Mouse (Mus musculus): ENCODE results near the gene Slc25a19. TPM values are rescaled to one million over a fixed set of nuclear protein-coding genes. Genes with fewer than 3 reads are reported as not detected.
A peak's percentile ranks its signal among the peaks of the same experiment; 100 is the strongest.

The Slc25a19 gene
- total RNA-seq, 2 experiments from 2014 or later: 57.2 to 59.5 TPM

- no peak for DNase-seq (ENCODE audit: extremely low spot score in 1 of 2, low spot score in 2 of 2)
- intact Hi-C loops (cut with DNase I): no loop called here
- Histone ChIP-seq H3K27ac (no peak overlapping the region), H3K4me3 (no peak overlapping the region)
- TF ChIP-seq CTCF (IDR thresholded peaks at IDR 0.05): no peak
Observed at GRCm38 (mm10) chr11:115629734-115630531, 1.8 kb upstream of the Slc25a19 start.

GRCm38 (mm10) chr11:115628465-115629101 lies 488 bp upstream of the Slc25a19 start:
- Histone ChIP-seq H3K27ac (peak overlapping the region; percentile 70), H3K4me3 (peak overlapping the region; percentile 66)
- TF ChIP-seq CTCF (IDR thresholded peaks at IDR 0.05): no peak
- intact Hi-C loops (cut with DNase I): no loop called here
- DNase-seq (ENCODE audit: extremely low spot score in 1 of 2, low spot score in 2 of 2): no peak

DNA sequence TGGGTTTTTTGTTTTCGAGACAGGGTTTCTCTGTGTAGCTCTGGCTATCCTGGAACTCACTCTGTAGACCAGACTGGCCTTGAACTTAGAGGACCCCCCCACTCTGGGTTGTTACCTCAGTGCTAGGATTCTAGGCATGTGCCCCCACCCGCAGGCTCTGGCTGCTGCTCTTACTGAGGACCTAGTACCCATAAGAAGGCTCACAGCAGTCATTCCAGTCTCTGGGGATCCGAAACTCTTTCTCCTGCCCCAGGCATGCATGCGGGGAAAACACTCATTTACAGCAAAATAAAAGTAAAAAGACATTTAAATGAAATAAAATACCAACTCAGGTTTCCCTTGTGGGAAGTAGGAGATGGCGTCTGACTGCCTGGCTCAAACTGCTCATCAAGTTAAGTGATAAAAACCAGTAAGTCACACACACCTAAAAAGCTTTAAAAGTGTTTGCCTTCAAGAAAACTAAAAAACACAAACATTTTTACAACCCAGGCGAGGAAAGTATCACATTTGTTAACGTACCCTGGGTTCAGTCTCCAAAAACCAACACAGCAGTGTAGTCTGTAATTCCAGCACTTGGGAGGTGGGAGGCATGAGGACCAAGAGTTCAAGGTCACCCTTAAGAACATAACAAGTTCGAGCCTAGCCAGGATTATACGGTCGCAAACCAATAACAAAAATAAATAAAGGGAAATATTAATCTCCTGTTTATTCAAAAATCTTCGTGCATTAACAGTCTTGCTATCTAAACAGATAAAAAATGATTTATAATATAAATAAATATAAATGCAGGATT lies 1.1 kb downstream of the Slc25a19 start:
- no peak for TF ChIP-seq CTCF (IDR thresholded peaks at IDR 0.05)
- no peak for DNase-seq (ENCODE audit: extremely low spot score in 1 of 2, low spot score in 2 of 2)
- peak overlapping the region; percentile 66 for H3K4me3 ChIP-seq
- intact Hi-C loops (cut with DNase I): no loop called here
- H3K27ac ChIP-seq: peak overlapping the region; percentile 83; the same call in 1 of the 2 replicates

DNA sequence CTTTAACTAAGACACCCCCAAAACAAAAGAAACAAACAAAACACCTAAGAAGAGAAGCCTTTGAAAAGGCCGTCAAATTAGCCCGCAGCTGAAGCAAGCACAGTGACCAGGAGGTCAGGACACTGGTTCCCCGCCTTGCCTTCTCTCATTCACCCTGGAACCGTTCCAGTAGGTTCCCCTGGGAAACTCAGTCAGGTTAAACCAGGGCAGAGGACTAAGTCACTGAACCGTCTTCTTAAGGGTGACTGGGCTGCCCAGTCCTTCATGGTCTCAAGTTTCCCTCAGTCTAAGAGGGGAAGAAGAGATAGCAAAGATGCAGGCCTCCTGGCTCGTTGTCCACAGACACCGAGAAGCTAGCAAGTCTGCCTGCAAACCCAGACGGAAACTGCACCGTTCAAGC lies 2.2 kb downstream of the Slc25a19 start:
- Histone ChIP-seq H3K27ac (no peak overlapping the region), H3K4me3 (no peak overlapping the region)
- intact Hi-C loops (cut with DNase I): no loop called here
- no peak for DNase-seq (ENCODE audit: extremely low spot score in 1 of 2, low spot score in 2 of 2)
- no peak for TF ChIP-seq CTCF (IDR thresholded peaks at IDR 0.05)

- DNase-seq (ENCODE audit: extremely low spot score in 1 of 2, low spot score in 2 of 2): no peak
- intact Hi-C loops (cut with DNase I): no loop called here
- TF ChIP-seq CTCF (IDR thresholded peaks at IDR 0.05): peak; percentile 55
- no peak overlapping the region for H3K4me3 ChIP-seq
- H3K27ac ChIP-seq: no peak overlapping the region
Observed at GRCm38 (mm10) chr11:115623487-115624070, 4.5 kb downstream of the Slc25a19 start.

DNA sequence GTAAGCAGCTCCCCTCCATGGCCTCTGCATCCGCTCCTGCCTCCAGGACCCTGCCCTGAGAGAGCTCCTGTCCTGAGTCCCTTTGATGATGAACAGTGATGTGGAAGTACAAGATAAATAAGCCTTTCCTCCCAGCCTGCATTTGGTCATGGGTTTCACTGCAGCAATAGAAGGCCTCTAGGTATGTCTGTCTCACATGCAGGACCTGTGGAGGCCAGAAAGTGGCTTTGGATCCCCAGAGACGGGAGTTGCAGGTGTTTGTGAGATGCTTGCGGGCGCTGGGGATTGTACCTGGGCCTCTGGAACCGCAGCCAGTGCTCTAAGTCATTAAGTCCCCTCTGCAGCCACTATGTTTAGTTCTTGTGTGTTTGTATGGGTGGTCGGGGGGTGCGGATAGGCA lies 8.1 kb downstream of the Slc25a19 start:
- no peak for TF ChIP-seq CTCF (IDR thresholded peaks at IDR 0.05)
- intact Hi-C loops (cut with DNase I): no loop called here
- Histone ChIP-seq H3K4me3 (no peak overlapping the region), H3K27ac (no peak overlapping the region)
- DNase-seq (ENCODE audit: extremely low spot score in 1 of 2, low spot score in 2 of 2): no peak

- Histone ChIP-seq H3K27ac (no peak overlapping the region), H3K4me3 (no peak overlapping the region)
- DNase-seq (ENCODE audit: extremely low spot score in 1 of 2, low spot score in 2 of 2): no peak
- TF ChIP-seq CTCF (IDR thresholded peaks at IDR 0.05): no peak
- intact Hi-C loops (cut with DNase I): no loop called here
Observed at GRCm38 (mm10) chr11:115618732-115619516, 9.2 kb downstream of the Slc25a19 start.

- no peak for TF ChIP-seq CTCF (IDR thresholded peaks at IDR 0.05)
- intact Hi-C loops (cut with DNase I): no loop called here
- DNase-seq (ENCODE audit: extremely low spot score in 1 of 2, low spot score in 2 of 2): no peak
Observed at GRCm38 (mm10) chr11:115618001-115618400, 10.1 kb downstream of the Slc25a19 start.

GRCm38 (mm10) chr11:115616893-115617292 lies 11.2 kb downstream of the Slc25a19 start:
- Histone ChIP-seq H3K27ac (no peak overlapping the region), H3K4me3 (no peak overlapping the region)
- no peak for TF ChIP-seq CTCF (IDR thresholded peaks at IDR 0.05)
- no peak for DNase-seq (ENCODE audit: extremely low spot score in 1 of 2, low spot score in 2 of 2)
- intact Hi-C loops (cut with DNase I): no loop called here

More at GRCm38 (mm10) chr11:115618001-115618400, 10.1 kb downstream of the Slc25a19 start:
- Histone ChIP-seq H3K4me3 (no peak overlapping the region), H3K27ac (no peak overlapping the region)

DNA sequence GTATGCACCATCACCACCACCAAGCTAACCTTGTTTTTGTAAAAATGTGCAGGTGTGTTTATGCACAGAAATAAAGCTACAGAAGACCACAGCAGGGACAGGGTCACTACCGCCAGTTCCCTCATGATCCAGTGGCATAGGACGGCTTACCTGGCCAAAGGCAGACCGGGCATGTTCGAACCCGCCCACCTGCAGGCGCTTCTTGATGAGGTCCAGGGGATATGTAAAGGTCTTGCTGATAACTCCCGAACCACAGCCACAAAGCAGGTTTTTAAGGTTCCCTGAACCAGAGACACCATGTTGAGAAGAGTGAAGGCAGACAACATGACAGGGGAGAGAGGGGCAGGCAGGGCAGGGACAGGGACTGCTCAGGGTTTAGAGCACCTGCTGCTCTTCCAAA lies 11.7 kb downstream of the Slc25a19 start:
- no peak overlapping the region for H3K27ac ChIP-seq
- DNase-seq (ENCODE audit: extremely low spot score in 1 of 2, low spot score in 2 of 2): no peak
- H3K4me3 ChIP-seq: no peak overlapping the region
- intact Hi-C loops (cut with DNase I): no loop called here
- no peak for TF ChIP-seq CTCF (IDR thresholded peaks at IDR 0.05)

- no peak for TF ChIP-seq CTCF (IDR thresholded peaks at IDR 0.05)
- intact Hi-C loops (cut with DNase I): no loop called here
- no peak overlapping the region for H3K4me3 ChIP-seq
- no peak overlapping the region for H3K27ac ChIP-seq
- DNase-seq (ENCODE audit: extremely low spot score in 1 of 2, low spot score in 2 of 2): no peak
Observed at GRCm38 (mm10) chr11:115615875-115616274, 12.2 kb downstream of the Slc25a19 start.
